Mouse (Mus musculus) cerebellum, adult (tissue): ENCODE measurements at regions not wholly inside any gene's neighbourhood (a gene's known extent, or its start where the extent isn't known, plus 50 kb on each side); places are given as distances from the start of the nearest gene placed in this dataset.
"Not testable (repeated sequence)": the region's sequence is repeated elsewhere in the genome, so short reads cannot be mapped to it uniquely, and the experiment has no call there.

Experiments used
- ATAC-seq: cut with Nextera tagmentation; 2 replicates; pipeline ENCODE4 v1.9.2; 2017; ENCODE audit warnings: mild to moderate bottlenecking, moderate library complexity, mixed read lengths; ENCODE audit not compliant: insufficient number of reproducible peaks, low FRiP score, low TSS enrichment

- no peak for ATAC-seq
Measured at GRCm38 (mm10) chr12:65325347-65325746, 100.0 kb downstream of the Wdr20rt start.

- no peak for ATAC-seq
Measured at GRCm38 (mm10) chr12:65328532-65328931, 103.2 kb downstream of the Wdr20rt start.

- ATAC-seq, result no peak
Measured at GRCm38 (mm10) chr12:65329678-65330077, 104.4 kb downstream of the Wdr20rt start.

- no peak for ATAC-seq
Measured at GRCm38 (mm10) chr12:65340009-65340408, 114.7 kb downstream of the Wdr20rt start.

- ATAC-seq, result no peak
Measured at GRCm38 (mm10) chr12:65347251-65347650, 121.9 kb downstream of the Wdr20rt start.

GRCm38 (mm10) chr12:65349535-65349934 lies 124.2 kb downstream of the Wdr20rt start:
- ATAC-seq, result no peak

- ATAC-seq, result no peak
Measured at GRCm38 (mm10) chr12:65364179-65364578, 138.9 kb downstream of the Wdr20rt start.

- ATAC-seq, result no peak
Measured at GRCm38 (mm10) chr12:65367334-65367733, 142.0 kb downstream of the Wdr20rt start.

GRCm38 (mm10) chr12:65367866-65368419 lies 142.6 kb downstream of the Wdr20rt start:
- no peak for ATAC-seq

GRCm38 (mm10) chr12:65371650-65372049 lies 146.3 kb downstream of the Wdr20rt start:
- ATAC-seq, result no peak

- no peak for ATAC-seq
Measured at GRCm38 (mm10) chr12:65379321-65379720, 154.0 kb downstream of the Wdr20rt start.

- no peak for ATAC-seq
Measured at GRCm38 (mm10) chr12:65382118-65382791, 156.9 kb downstream of the Wdr20rt start.

- ATAC-seq, result not testable (repeated sequence)
Measured at GRCm38 (mm10) chr12:65382796-65383195, 157.5 kb downstream of the Wdr20rt start.

- ATAC-seq, result no peak
Measured at GRCm38 (mm10) chr12:65386005-65386645, 160.8 kb downstream of the Wdr20rt start.

GRCm38 (mm10) chr12:65387042-65387441 lies 161.7 kb downstream of the Wdr20rt start:
- ATAC-seq, result no peak

- ATAC-seq, result no peak
Measured at GRCm38 (mm10) chr12:65389512-65389911, 164.2 kb downstream of the Wdr20rt start.

GRCm38 (mm10) chr12:65390330-65390729 lies 165.0 kb downstream of the Wdr20rt start:
- no peak for ATAC-seq

GRCm38 (mm10) chr12:65401728-65402419 lies 176.6 kb downstream of the Wdr20rt start:
- ATAC-seq, result peak; percentile 64; the same call in 1 of the 2 replicates

GRCm38 (mm10) chr12:65403124-65403523 lies 177.8 kb downstream of the Wdr20rt start:
- ATAC-seq, result no peak

- ATAC-seq, result no peak
Measured at GRCm38 (mm10) chr12:65413034-65413700, 187.8 kb downstream of the Wdr20rt start.

GRCm38 (mm10) chr12:65414393-65414792 lies 189.1 kb downstream of the Wdr20rt start:
- ATAC-seq, result no peak
